Mouse (Mus musculus) MEL (cell line): ENCODE measurements around the gene Itgb1bp1.

ENCODE experiments used
- CHD1 ChIP-seq: IDR thresholded peaks from 2 replicates; pipeline ENCODE4 v1.6.1; 2012; ENCODE audit warnings: low read depth, mild to moderate bottlenecking, inconsistent platforms, low read length, improper control_type of control experiment
- CHD2 ChIP-seq: IDR thresholded peaks from 2 replicates; pipeline ENCODE4 v1.6.1; 2011; ENCODE audit warnings: low read length, improper control_type of control experiment
- CTCF ChIP-seq, 3 experiments: IDR thresholded peaks in 2 of 3; conservative IDR thresholded peaks in 1 of 3; 2 replicates each; pipeline ENCODE4 v1.5.1; 2011 to 2012; ENCODE audit warnings: low read length in 3 of 3, low read depth in 2 of 3, mild to moderate bottlenecking in 2 of 3, improper control_type of control experiment in 1 of 3, inconsistent platforms in 1 of 3, mixed read lengths in 1 of 3, moderate library complexity in 1 of 3; ENCODE audit not compliant: control insufficient read depth in 1 of 3, insufficient read depth in 1 of 3, poor library complexity in 1 of 3, severe bottlenecking in 1 of 3
- EP300 ChIP-seq, 2 experiments: IDR thresholded peaks; 2 replicates each; pipeline ENCODE4 v1.6.1; 2011; ENCODE audit warnings: improper control_type of control experiment in 2 of 2, low read length in 2 of 2, low read depth in 1 of 2, mild to moderate bottlenecking in 1 of 2
- MAFK ChIP-seq: IDR thresholded peaks from 2 replicates; pipeline ENCODE4 v1.6.1; 2011; ENCODE audit warnings: low read depth, mild to moderate bottlenecking, low read length, improper control_type of control experiment, borderline replicate concordance
- NELFE ChIP-seq: IDR thresholded peaks from 2 replicates; pipeline ENCODE4 v1.6.1; 2011; ENCODE audit warnings: low read depth, low read length, improper control_type of control experiment
- POLR2A ChIP-seq, 2 experiments: IDR thresholded peaks; 2 replicates each; pipeline ENCODE4 v1.6.1; 2011 to 2012; ENCODE audit warnings: low read length in 2 of 2, mild to moderate bottlenecking in 2 of 2, control low read depth in 1 of 2, improper control_type of control experiment in 1 of 2, low read depth in 1 of 2, moderate library complexity in 1 of 2; ENCODE audit not compliant: control insufficient read depth in 1 of 2, insufficient read depth in 1 of 2, poor library complexity in 1 of 2
- POLR2AphosphoS2 ChIP-seq: IDR thresholded peaks from 2 replicates; pipeline ENCODE4 v1.6.1; 2011; ENCODE audit warnings: low read length, improper control_type of control experiment
- RCOR1 ChIP-seq: IDR thresholded peaks from 2 replicates; pipeline ENCODE4 v1.6.1; 2012; ENCODE audit warnings: low read depth, mild to moderate bottlenecking, inconsistent platforms, low read length, improper control_type of control experiment
- TCF12 ChIP-seq: IDR thresholded peaks from 2 replicates; pipeline ENCODE4 v1.6.1; 2014; ENCODE audit warnings: low read depth, mild to moderate bottlenecking, inconsistent platforms, low read length, improper control_type of control experiment, moderate library complexity
- USF1 ChIP-seq: IDR thresholded peaks from 2 replicates; pipeline ENCODE4 v1.6.1; 2014; ENCODE audit warnings: low read depth, mild to moderate bottlenecking, inconsistent platforms, low read length, improper control_type of control experiment, moderate library complexity
- USF2 ChIP-seq, 2 experiments: IDR thresholded peaks; 2 replicates each; pipeline ENCODE4 v1.6.1; 2011 to 2012; ENCODE audit warnings: improper control_type of control experiment in 2 of 2, low read length in 2 of 2, borderline replicate concordance in 1 of 2, inconsistent platforms in 1 of 2, low read depth in 1 of 2, mild to moderate bottlenecking in 1 of 2; ENCODE audit not compliant: insufficient read depth in 1 of 2
- ZMIZ1 ChIP-seq: IDR thresholded peaks from 2 replicates; pipeline ENCODE4 v1.6.1; 2012; ENCODE audit warnings: low read depth, mild to moderate bottlenecking, inconsistent platforms, low read length, improper control_type of control experiment, moderate library complexity

GRCm38 (mm10) chr12:21263256-21263655 lies 22.8 kb downstream of the Itgb1bp1 start:
- TF ChIP-seq USF2 (IDR thresholded peaks at IDR 0.05; ENCODE audit: borderline replicate concordance in 1 of 2, insufficient read depth in 1 of 2, low read depth in 1 of 2, low read length in 2 of 2) (no peak), CTCF (IDR thresholded peaks at IDR 0.05 in 2 of 3, conservative IDR thresholded peaks at IDR 0.05 in 1 of 3; ENCODE audit: control insufficient read depth in 1 of 3, insufficient read depth in 1 of 3, low read depth in 2 of 3, low read length in 3 of 3, poor library complexity in 1 of 3, severe bottlenecking in 1 of 3) (no peak), MAFK (no peak), ZMIZ1 (no peak), USF1 (no peak), POLR2AphosphoS2 (no peak), CHD2 (no peak), RCOR1 (no peak), POLR2A (IDR thresholded peaks at IDR 0.05; ENCODE audit: control insufficient read depth in 1 of 2, insufficient read depth in 1 of 2, low read depth in 1 of 2, low read length in 2 of 2, poor library complexity in 1 of 2) (no peak), EP300 (IDR thresholded peaks at IDR 0.05; ENCODE audit: low read depth in 1 of 2, low read length in 2 of 2) (no peak), TCF12 (no peak), NELFE (no peak), CHD1 (no peak)
